Mouse (Mus musculus) neural tube, embryonic 12.5 days (tissue): ENCODE measurements at regions not wholly inside any gene's neighbourhood (a gene's known extent, or its start where the extent isn't known, plus 50 kb on each side); places are given as distances from the start of the nearest gene placed in this dataset.

Experiments
- ATAC-seq: fragments of 200-750 bp; cut with Nextera tagmentation; 2 replicates; pipeline ENCODE4 v1.8.0; 2017; ENCODE audit warnings: low read depth, mild to moderate bottlenecking, moderate TSS enrichment, moderate library complexity; ENCODE audit not compliant: low FRiP score
- H3K27ac ChIP-seq: fragments of 300-500 bp; sonication (generic); 2 replicates; pipeline ENCODE4 v1.5.1; 2016
- H3K27me3 ChIP-seq: fragments of 300-500 bp; sonication (generic); replicated peaks from 2 replicates; pipeline ENCODE4 v1.6.1; 2016; ENCODE audit warnings: mild to moderate bottlenecking
- H3K36me3 ChIP-seq: fragments of 300-500 bp; sonication (generic); 2 replicates; pipeline ENCODE4 v1.6.1; 2016; ENCODE audit warnings: mild to moderate bottlenecking
- H3K4me1 ChIP-seq: fragments of 300-500 bp; sonication (generic); 2 replicates; pipeline ENCODE4 v1.6.1; 2016
- H3K4me2 ChIP-seq: fragments of 300-500 bp; sonication (generic); replicated peaks from 2 replicates; pipeline ENCODE4 v1.6.1; 2016; ENCODE audit warnings: mild to moderate bottlenecking
- H3K4me3 ChIP-seq: fragments of 300-500 bp; sonication (generic); 2 replicates; pipeline ENCODE4 v1.5.1; 2016
- H3K9ac ChIP-seq: fragments of 300-500 bp; sonication (generic); 2 replicates; pipeline ENCODE4 v1.6.1; 2016; ENCODE audit warnings: mild to moderate bottlenecking
- H3K9me3 ChIP-seq: fragments of 300-500 bp; sonication (generic); 2 replicates; pipeline ENCODE4 v1.6.1; 2016; ENCODE audit warnings: mild to moderate bottlenecking
- WGBS: fragments of 180-500 bp; shearing (Covaris S2); methylation state at CpG from one replicate; pipeline ENCODE4 v1.1.7; 2016; 5-methylcytosine and 5-hydroxymethylcytosine counted together

DNA sequence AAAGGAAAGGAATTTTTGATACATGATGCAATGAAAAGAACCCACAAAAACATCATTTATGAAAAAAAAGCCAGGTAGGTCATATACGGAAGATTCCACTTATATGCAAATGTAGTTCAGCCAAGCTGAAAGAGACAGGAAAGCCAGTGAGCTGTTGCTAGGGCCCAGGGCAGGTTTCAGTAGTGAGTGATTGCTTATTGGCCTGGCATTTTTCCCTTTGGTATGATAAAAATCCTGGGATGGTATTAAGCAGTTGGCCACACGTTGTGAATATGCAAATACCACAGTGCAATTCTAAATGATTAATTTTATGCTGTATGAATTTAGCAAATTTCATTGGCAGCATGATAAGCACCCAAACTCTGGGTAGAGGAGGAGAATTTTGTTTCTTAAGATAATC is 57.3 kb upstream of the Gm9972 start:
- H3K4me3 ChIP-seq: no peak overlapping the region
- peak; percentile 63 for ATAC-seq
- H3K27ac ChIP-seq: no peak overlapping the region
- no peaks in the 10 kb centered on the region for H3K27me3 ChIP-seq
- no peaks in the 10 kb centered on the region for H3K9me3 ChIP-seq
- H3K4me1 ChIP-seq: no peaks in the 10 kb centered on the region
- 64% methylated on average over 2 of the region's 2 CpGs for WGBS
- no peaks in the 10 kb centered on the region for H3K36me3 ChIP-seq
- no peak overlapping the region for H3K9ac ChIP-seq
- H3K4me2 ChIP-seq: no peak overlapping the region
